8 mouse cellular contexts compared by ENCODE assay signal in genomic region chr3:127257969-127258368, GRCm38 (mm10).
DNase-seq lines count a peak whose midpoint lies in the region; ATAC-seq and TF ChIP-seq lines count a peak whose summit lies in the region.

No protein-coding gene starts in this region.

- no peaks in the 10 kb centered on the region for H3K9me3 ChIP-seq in heart, postnatal 0 days (replicated peaks; ENCODE audit: control insufficient read depth, low read length)
- no peaks in the 10 kb centered on the region for H3K9me3 ChIP-seq in limb, embryonic 14.5 days (ENCODE audit: control insufficient read depth, low read length)
- H3K9me3 ChIP-seq in stomach, embryonic 15.5 days, result no peaks in the 10 kb centered on the region

- WGBS in heart, postnatal 0 days, result under 1% methylated on average over 18 of the region's 18 CpGs
- 2% methylated on average over 18 of the region's 18 CpGs for WGBS in limb, embryonic 14.5 days
- under 1% methylated on average over 18 of the region's 18 CpGs for WGBS in stomach, embryonic 15.5 days

- H3K36me3 ChIP-seq in heart, postnatal 0 days (replicated peaks; ENCODE audit: control insufficient read depth, insufficient read depth, low read length), result no peaks in the 10 kb centered on the region
- H3K36me3 ChIP-seq in limb, embryonic 14.5 days (ENCODE audit: control insufficient read depth, insufficient read depth, low read length), result no peaks in the 10 kb centered on the region
- no peaks in the 10 kb centered on the region for H3K36me3 ChIP-seq in stomach, embryonic 15.5 days

- peak overlapping the region; percentile 53 for H3K9ac ChIP-seq in heart, postnatal 0 days (replicated peaks; ENCODE audit: low read depth, low read length)
- peak overlapping the region; percentile 58 for H3K9ac ChIP-seq in limb, embryonic 14.5 days (ENCODE audit: low read depth, low read length, severe bottlenecking)
- H3K9ac ChIP-seq in stomach, embryonic 15.5 days, result no peak overlapping the region

- H3K4me1 ChIP-seq in cortical plate, adult 2 months (ENCODE audit: control insufficient read depth, insufficient read depth, low read length), result peaks cover 4% of the 10 kb centered on the region
- H3K4me1 ChIP-seq in heart, postnatal 0 days (ENCODE audit: control insufficient read depth, insufficient read depth), result peaks cover 6% of the 10 kb centered on the region; the same call in 1 of the 2 replicates
- H3K4me1 ChIP-seq in limb, embryonic 14.5 days (ENCODE audit: control insufficient read depth, insufficient read depth, low read length), result peaks cover 2% of the 10 kb centered on the region; the same call in 1 of the 2 replicates
- 0 out of 2 replicates have a peak, but pooled peaks cover 2% of the 10 kb centered on the region for H3K4me1 ChIP-seq in stomach, embryonic 15.5 days

- H3K4me3 ChIP-seq in cortical plate, adult 2 months (ENCODE audit: insufficient read depth, low read length), result peak overlapping the region; percentile 32
- peak overlapping the region; percentile 59 for H3K4me3 ChIP-seq in heart, postnatal 0 days (ENCODE audit: low read depth, low read length)
- H3K4me3 ChIP-seq in limb, embryonic 14.5 days (replicated peaks; ENCODE audit: low read length), result peak overlapping the region; percentile 44
- H3K4me3 ChIP-seq in stomach, embryonic 15.5 days (replicated peaks), result peak overlapping the region; percentile 42

- no peak for TF ChIP-seq EP300 in heart, postnatal 0 days (IDR thresholded peaks at IDR 0.05; ENCODE audit: low read depth)

- H3K27me3 ChIP-seq in heart, postnatal 0 days (ENCODE audit: control insufficient read depth, insufficient read depth, low read length), result no peaks in the 10 kb centered on the region
- H3K27me3 ChIP-seq in limb, embryonic 14.5 days (ENCODE audit: control insufficient read depth, insufficient read depth, low read length), result no peaks in the 10 kb centered on the region
- no peaks in the 10 kb centered on the region for H3K27me3 ChIP-seq in stomach, embryonic 15.5 days (replicated peaks)

- H3K4me2 ChIP-seq in heart, postnatal 0 days (ENCODE audit: low read depth, low read length), result peak overlapping the region; percentile 80
- H3K4me2 ChIP-seq in limb, embryonic 14.5 days (replicated peaks; ENCODE audit: low read depth, low read length, severe bottlenecking), result peak overlapping the region; percentile 75
- peak overlapping the region; percentile 65 for H3K4me2 ChIP-seq in stomach, embryonic 15.5 days

- ATAC-seq in heart, postnatal 0 days (ENCODE audit: insufficient read depth, low read depth), result peak; percentile 61; the same call in 1 of the 2 replicates
- ATAC-seq in limb, embryonic 14.5 days (ENCODE audit: low FRiP score, low read depth), result peak; percentile 53
- peak; percentile 44; the same call in 1 of the 2 replicates for ATAC-seq in stomach, embryonic 15.5 days (ENCODE audit: insufficient read depth, low FRiP score, low read depth)
- no peak for ATAC-seq in megakaryocyte progenitor cell, adult 5-6 weeks (replicated peaks; ENCODE audit: poor library complexity)

- peak; percentile 18 for DNase-seq in ovary, postnatal 36 days (ENCODE audit: low spot score)
- no peak for DNase-seq in ovary, postnatal 14 days (ENCODE audit: low spot score)
- DNase-seq in heart, postnatal 0 days (ENCODE audit: low spot score), result no peak
- DNase-seq in limb, embryonic 14.5 days (ENCODE audit: low spot score), result no peak
- no peak for DNase-seq in adipocyte (ENCODE audit: low spot score)

- TF ChIP-seq POLR2A in cortical plate, adult 2 months (IDR thresholded peaks at IDR 0.05; ENCODE audit: extremely low read depth, insufficient read depth, low read length), result no peak
- TF ChIP-seq POLR2A in limb, embryonic 14.5 days (IDR thresholded peaks at IDR 0.05; ENCODE audit: borderline replicate concordance, extremely low read depth, insufficient read depth, insufficient read length), result 0 out of 2 replicates have a peak, but pooled peaks have one; percentile 21

- H3K27ac ChIP-seq in cortical plate, adult 2 months (ENCODE audit: insufficient read depth, low read length), result peak overlapping the region; percentile 36; the same call in 1 of the 2 replicates
- peak overlapping the region; percentile 84 for H3K27ac ChIP-seq in heart, postnatal 0 days (ENCODE audit: low read depth)
- peak overlapping the region; percentile 73 for H3K27ac ChIP-seq in limb, embryonic 14.5 days (replicated peaks; ENCODE audit: low read depth, low read length)
- H3K27ac ChIP-seq in stomach, embryonic 15.5 days, result peak overlapping the region; percentile 84

- no peak for TF ChIP-seq CTCF in cortical plate, adult 2 months (IDR thresholded peaks at IDR 0.05; ENCODE audit: extremely low read depth, insufficient read depth, low read length)
- TF ChIP-seq CTCF in heart, postnatal 0 days (IDR thresholded peaks at IDR 0.05; ENCODE audit: low read depth), result no peak
